Mouse (Mus musculus) heart, embryonic 13.5 days (tissue): ENCODE data around the gene Gm44805. TPM values are rescaled to one million over a fixed set of nuclear protein-coding genes. Genes with fewer than 3 reads are reported as not detected.
"Not testable (repeated sequence)": the region's sequence is repeated elsewhere in the genome, so short reads cannot be mapped to it uniquely, and the experiment has no call there.

Experiments used
- ATAC-seq: fragments of 200-750 bp; cut with Nextera tagmentation; 2 replicates; pipeline ENCODE4 v1.8.0; 2017; ENCODE audit warnings: moderate TSS enrichment; ENCODE audit not compliant: insufficient number of reproducible peaks, low FRiP score, low TSS enrichment; ENCODE audit errors: extremely low read depth
- H3K27ac ChIP-seq: fragments of 300-500 bp; sonication (generic); replicated peaks from 2 replicates; pipeline ENCODE4 v1.5.1; 2015; ENCODE audit warnings: moderate library complexity, mild to moderate bottlenecking, inconsistent platforms
- H3K27me3 ChIP-seq: fragments of 300-500 bp; sonication (generic); replicated peaks from 2 replicates; pipeline ENCODE4 v1.6.1; 2015; ENCODE audit warnings: mild to moderate bottlenecking, inconsistent platforms
- H3K36me3 ChIP-seq: fragments of 300-500 bp; sonication (generic); 2 replicates; pipeline ENCODE4 v1.6.1; 2015; ENCODE audit warnings: mild to moderate bottlenecking, inconsistent platforms
- H3K4me1 ChIP-seq: fragments of 300-500 bp; sonication (generic); 2 replicates; pipeline ENCODE4 v1.6.1; 2015; ENCODE audit warnings: inconsistent platforms
- H3K4me2 ChIP-seq: fragments of 300-500 bp; sonication (generic); 2 replicates; pipeline ENCODE4 v1.6.1; 2015; ENCODE audit warnings: inconsistent platforms, mild to moderate bottlenecking, moderate library complexity
- H3K4me3 ChIP-seq: fragments of 300-500 bp; sonication (generic); 2 replicates; pipeline ENCODE4 v1.5.1; 2015; ENCODE audit warnings: moderate library complexity, mild to moderate bottlenecking, inconsistent platforms
- H3K9ac ChIP-seq: fragments of 300-500 bp; sonication (generic); 2 replicates; pipeline ENCODE4 v1.6.1; 2015; ENCODE audit warnings: inconsistent platforms, mild to moderate bottlenecking, moderate library complexity
- H3K9me3 ChIP-seq: fragments of 300-500 bp; sonication (generic); 2 replicates; pipeline ENCODE4 v1.6.1; 2016; ENCODE audit warnings: inconsistent platforms
- WGBS: fragments of 180-500 bp; shearing (Covaris S2); methylation state at CpG from one replicate; pipeline ENCODE4 v1.1.7; 2015; ENCODE audit warnings: mixed read lengths; 5-methylcytosine and 5-hydroxymethylcytosine counted together
- polyA plus RNA-seq: library from polyadenylated mRNA; unstranded; fragments of >200 nt; fragmentation: Nextera tagmentation; extraction: Ambion mirVana; gene quantifications from 2 replicates; pipeline ENCODE4 v1.2.1, GENCODE M21; 2015

The Gm44805 gene
- polyA plus RNA-seq, 1 experiment from 2014 or later, result not detected

- Histone ChIP-seq H3K9ac (no peak overlapping the region), H3K4me2 (no peak overlapping the region), H3K27ac (no peak overlapping the region), H3K4me3 (no peak overlapping the region), H3K9me3 (no peaks in the 10 kb centered on the region), H3K36me3 (peaks cover 2% of the 10 kb centered on the region; the same call in 1 of the 2 replicates), H3K4me1 (peaks cover 44% of the 10 kb centered on the region), H3K27me3 (no peaks in the 10 kb centered on the region)
- ATAC-seq, result no peak
- 74% methylated on average over 4 of the region's 4 CpGs for WGBS
Observed at GRCm38 (mm10) chr7:19690845-19691244, 9.6 kb upstream of the Gm44805 start.

- Histone ChIP-seq H3K4me1 (peaks cover 22% of the 10 kb centered on the region), H3K27me3 (no peaks in the 10 kb centered on the region), H3K4me3 (no peak overlapping the region), H3K27ac (no peak overlapping the region), H3K9me3 (no peaks in the 10 kb centered on the region), H3K36me3 (no peaks in the 10 kb centered on the region), H3K4me2 (no peak overlapping the region), H3K9ac (no peak overlapping the region)
- ATAC-seq, result no peak
- 87% methylated on average over 2 of the region's 2 CpGs for WGBS
Observed at GRCm38 (mm10) chr7:19688611-19689010, 7.4 kb upstream of the Gm44805 start.

DNA sequence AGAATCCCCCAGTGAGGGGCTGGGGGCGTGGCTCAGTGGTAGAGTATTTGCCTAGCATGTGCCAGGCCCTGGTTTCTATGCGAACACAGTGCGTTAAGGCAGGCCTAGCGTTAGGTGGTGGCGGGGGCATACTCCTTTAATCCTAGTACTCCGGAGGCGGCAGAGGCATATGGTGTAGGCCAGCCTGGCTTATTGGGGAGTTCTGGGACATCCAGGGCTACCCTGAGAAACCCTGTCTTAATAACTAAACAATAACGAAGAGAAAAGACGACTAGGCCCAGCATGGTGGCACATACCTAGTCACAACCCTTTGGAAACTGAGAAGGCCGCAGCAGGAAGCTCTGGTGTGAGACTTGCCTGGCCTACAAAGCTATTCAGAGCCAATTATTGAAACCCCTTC, 6.9 kb upstream of the Gm44805 start:
- H3K4me3 ChIP-seq, result no peak overlapping the region
- 90% methylated on average over 10 of the region's 10 CpGs for WGBS
- H3K9ac ChIP-seq, result no peak overlapping the region

GRCm38 (mm10) chr7:19686927-19687583, 5.8 kb upstream of the Gm44805 start:
- not testable (repeated sequence) for H3K9ac ChIP-seq, H3K9me3 ChIP-seq, H3K27me3 ChIP-seq, ATAC-seq, H3K4me1 ChIP-seq, H3K36me3 ChIP-seq, H3K4me2 ChIP-seq, H3K27ac ChIP-seq, H3K4me3 ChIP-seq
- 47% methylated on average over 8 of the region's 8 CpGs for WGBS

More for the DNA sequence above, 6.9 kb upstream of the Gm44805 start:
- no peaks in the 10 kb centered on the region for H3K36me3 ChIP-seq
- H3K27me3 ChIP-seq, result no peaks in the 10 kb centered on the region
- H3K4me1 ChIP-seq, result peaks cover 17% of the 10 kb centered on the region
- no peak overlapping the region for H3K27ac ChIP-seq
- no peaks in the 10 kb centered on the region for H3K9me3 ChIP-seq
- H3K4me2 ChIP-seq, result no peak overlapping the region
- ATAC-seq, result no peak

- Histone ChIP-seq H3K4me3 (no peak overlapping the region), H3K27ac (no peak overlapping the region), H3K9ac (no peak overlapping the region), H3K4me2 (no peak overlapping the region), H3K27me3 (no peaks in the 10 kb centered on the region), H3K36me3 (no peaks in the 10 kb centered on the region), H3K4me1 (peaks cover 3% of the 10 kb centered on the region), H3K9me3 (no peaks in the 10 kb centered on the region)
- WGBS, result 81% methylated on average over 6 of the region's 6 CpGs
- ATAC-seq, result 0 out of 2 replicates have a peak, but pooled peaks have one; percentile 14
Observed at GRCm38 (mm10) chr7:19686521-19686920, 5.3 kb upstream of the Gm44805 start.

GRCm38 (mm10) chr7:19685374-19685773, 4.2 kb upstream of the Gm44805 start:
- no peaks in the 10 kb centered on the region for H3K27me3 ChIP-seq
- WGBS, result 58% methylated on average over 4 of the region's 4 CpGs
- no peaks in the 10 kb centered on the region for H3K36me3 ChIP-seq
- H3K27ac ChIP-seq, result no peak overlapping the region
- no peak for ATAC-seq
- no peak overlapping the region for H3K9ac ChIP-seq
- no peaks in the 10 kb centered on the region for H3K9me3 ChIP-seq
- H3K4me1 ChIP-seq, result peaks cover 7% of the 10 kb centered on the region; the same call in 1 of the 2 replicates
- no peak overlapping the region for H3K4me3 ChIP-seq
- H3K4me2 ChIP-seq, result no peak overlapping the region

GRCm38 (mm10) chr7:19683771-19684201, 2.6 kb upstream of the Gm44805 start:
- 76% methylated on average over 6 of the region's 6 CpGs for WGBS
- no peaks in the 10 kb centered on the region for H3K27me3 ChIP-seq
- ATAC-seq, result no peak

DNA sequence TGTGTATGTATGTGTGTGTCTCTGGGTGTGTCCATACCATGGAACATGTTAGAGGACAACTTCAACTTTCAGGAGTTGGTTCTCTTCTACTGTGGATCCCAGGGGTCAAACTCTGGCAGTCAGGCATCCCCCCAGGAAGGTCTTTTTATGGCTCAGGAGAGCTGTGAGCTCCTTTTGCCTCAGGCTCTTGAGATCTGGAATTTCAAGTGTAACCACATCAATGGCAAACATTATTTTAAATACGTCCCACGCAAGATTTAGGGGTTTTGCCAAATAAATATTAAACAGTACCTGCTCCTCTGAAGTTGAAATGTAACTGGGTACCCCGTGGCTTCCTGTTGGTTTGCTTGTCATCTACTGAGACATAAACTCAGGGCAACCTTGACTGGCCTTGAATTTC, 1.8 kb upstream of the Gm44805 start:
- no peak for ATAC-seq
- Histone ChIP-seq H3K27me3 (no peaks in the 10 kb centered on the region), H3K36me3 (no peaks in the 10 kb centered on the region), H3K9ac (0 out of 2 replicates have a peak overlapping the region, but pooled peaks have one; percentile 5), H3K4me1 (peaks cover 7% of the 10 kb centered on the region; the same call in 1 of the 2 replicates), H3K27ac (no peak overlapping the region), H3K4me3 (no peak overlapping the region), H3K4me2 (no peak overlapping the region), H3K9me3 (no peaks in the 10 kb centered on the region)
- 67% methylated on average over 3 of the region's 3 CpGs for WGBS

More at GRCm38 (mm10) chr7:19683771-19684201, 2.6 kb upstream of the Gm44805 start:
- no peak overlapping the region for H3K27ac ChIP-seq
- no peak overlapping the region for H3K4me2 ChIP-seq
- H3K4me3 ChIP-seq, result no peak overlapping the region
- H3K36me3 ChIP-seq, result no peaks in the 10 kb centered on the region
- no peak overlapping the region for H3K9ac ChIP-seq
- peaks cover 7% of the 10 kb centered on the region; the same call in 1 of the 2 replicates for H3K4me1 ChIP-seq
- H3K9me3 ChIP-seq, result no peaks in the 10 kb centered on the region

DNA sequence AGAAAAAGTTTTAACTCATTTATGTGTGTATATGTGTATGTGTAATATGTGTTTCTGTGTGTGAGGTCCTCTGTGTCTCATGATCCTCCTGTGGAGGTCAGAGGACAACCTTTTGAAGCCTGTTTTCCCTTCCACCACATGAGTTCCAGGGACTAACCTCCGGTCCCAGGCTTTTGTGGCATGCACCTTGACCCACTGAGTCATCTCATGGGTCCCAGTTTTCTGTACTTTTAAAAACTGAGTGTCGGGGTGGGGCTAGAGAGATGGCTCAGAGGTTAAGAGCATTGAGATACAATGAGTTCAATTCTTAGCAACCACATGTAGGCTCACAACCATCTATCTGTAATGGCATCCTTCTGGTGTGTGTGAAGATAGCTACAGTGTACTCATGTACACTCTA, 521 bp downstream of the Gm44805 start:
- Histone ChIP-seq H3K36me3 (no peaks in the 10 kb centered on the region), H3K4me2 (no peak overlapping the region), H3K9me3 (no peaks in the 10 kb centered on the region), H3K4me3 (no peak overlapping the region), H3K27ac (no peak overlapping the region), H3K4me1 (peaks cover 7% of the 10 kb centered on the region; the same call in 1 of the 2 replicates), H3K27me3 (no peaks in the 10 kb centered on the region), H3K9ac (no peak overlapping the region)
- WGBS, result 75% methylated on average over 2 of the region's 2 CpGs
- ATAC-seq, result no peak

DNA sequence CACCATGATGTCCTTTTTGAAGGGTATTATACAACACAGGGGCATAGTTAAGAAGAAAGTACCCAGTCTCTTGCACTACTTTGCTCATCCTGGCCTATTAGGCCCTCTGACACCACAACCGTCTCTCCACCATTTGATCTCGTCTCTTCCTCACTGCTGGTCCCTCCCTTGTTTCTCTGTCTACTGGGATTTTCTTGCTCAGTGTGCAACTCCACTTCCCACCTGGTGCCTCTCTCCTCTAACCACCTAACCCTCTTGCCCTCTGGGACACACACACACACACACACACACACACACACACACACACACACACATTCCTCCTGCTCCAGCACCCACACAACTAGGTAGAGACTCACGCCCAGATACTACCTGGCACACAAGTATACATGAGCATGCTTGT, 2.3 kb downstream of the Gm44805 start:
- H3K27me3 ChIP-seq, result no peaks in the 10 kb centered on the region
- no peak overlapping the region for H3K4me2 ChIP-seq
- no peaks in the 10 kb centered on the region for H3K36me3 ChIP-seq
- no peak overlapping the region for H3K9ac ChIP-seq
- no peak overlapping the region for H3K4me3 ChIP-seq
- peaks cover 7% of the 10 kb centered on the region; the same call in 1 of the 2 replicates for H3K4me1 ChIP-seq
- ATAC-seq, result no peak
- 95% methylated on average over 3 of the region's 3 CpGs for WGBS
- H3K9me3 ChIP-seq, result no peaks in the 10 kb centered on the region
- H3K27ac ChIP-seq, result no peak overlapping the region

DNA sequence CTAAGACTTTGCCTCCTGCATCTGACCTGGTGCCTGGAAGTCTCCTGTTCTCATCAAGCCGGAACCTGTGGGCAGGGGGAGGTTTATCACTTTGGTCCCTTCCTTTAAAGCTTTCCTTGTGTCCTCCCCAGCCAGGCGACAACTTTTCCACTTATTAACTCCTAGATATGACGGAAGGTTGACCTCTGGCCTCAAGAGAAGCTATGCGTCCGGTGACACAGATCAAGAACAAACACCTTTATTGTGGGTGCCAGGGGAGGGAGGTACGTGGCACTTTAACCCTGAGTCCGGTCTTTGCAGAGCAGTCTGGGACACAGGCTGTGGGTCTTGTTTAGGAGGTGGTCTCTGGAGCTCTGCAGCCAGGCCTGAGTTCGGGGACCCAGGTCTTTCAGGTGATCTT, 3.4 kb downstream of the Gm44805 start, which contains the start of gene Apoc2:
Apoc2 (minus strand) TSS at position 70 of the 400 bp plus-strand sequence.
- Histone ChIP-seq H3K9ac (no peak within 1 kb of the TSS), H3K9me3 (no peaks in the 10 kb centered on the region), H3K4me1 (peaks cover 7% of the 10 kb centered on the region; the same call in 1 of the 2 replicates), H3K36me3 (no peaks in the 10 kb centered on the region), H3K4me2 (no peak within 1 kb of the TSS), H3K4me3 (no peak within 1 kb of the TSS), H3K27ac (no peak within 1 kb of the TSS), H3K27me3 (no peaks in the 10 kb centered on the region)
- no peak for ATAC-seq
- 52% methylated on average over 8 of the region's 8 CpGs for WGBS

DNA sequence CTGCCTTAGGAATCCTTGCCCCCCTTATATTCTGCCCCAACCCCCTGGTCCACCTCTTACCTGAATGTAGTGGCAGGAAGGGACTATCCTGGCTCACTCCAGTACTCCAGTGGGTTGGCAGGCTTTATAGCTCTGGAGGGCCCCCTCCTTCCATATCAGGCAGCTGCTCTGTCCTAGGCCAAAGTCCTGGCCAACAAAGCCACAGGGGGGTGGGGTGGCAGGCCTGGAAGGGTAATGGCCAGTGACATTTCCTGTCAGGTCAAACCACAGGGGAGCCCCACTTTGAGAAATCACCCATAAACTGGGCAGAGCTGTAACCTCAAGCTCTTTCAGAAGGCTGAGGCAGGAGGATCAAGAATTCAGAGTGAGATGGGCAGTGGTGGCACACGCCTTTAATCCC, 4.6 kb downstream of the Gm44805 start:
- no peak overlapping the region for H3K27ac ChIP-seq
- peaks cover 7% of the 10 kb centered on the region; the same call in 1 of the 2 replicates for H3K4me1 ChIP-seq
- ATAC-seq, result no peak
- H3K4me2 ChIP-seq, result no peak overlapping the region
- H3K9ac ChIP-seq, result no peak overlapping the region
- H3K36me3 ChIP-seq, result no peaks in the 10 kb centered on the region
- WGBS, result 61% methylated on average over 1 of the region's 1 CpGs
- no peaks in the 10 kb centered on the region for H3K9me3 ChIP-seq
- no peak overlapping the region for H3K4me3 ChIP-seq
- no peaks in the 10 kb centered on the region for H3K27me3 ChIP-seq
